Mouse (Mus musculus) liver, adult 2 months (tissue): ENCODE results near the gene Scamp2.

Source experiments
- CTCF ChIP-seq: fragments of 200-500 bp; IDR thresholded peaks from 2 replicates; pipeline ENCODE4 v1.5.1; 2011; ENCODE audit warnings: low read depth, low read length, control low read depth
- POLR2A ChIP-seq: fragments of 200-500 bp; IDR thresholded peaks from 2 replicates; pipeline ENCODE4 v1.6.1; 2011; ENCODE audit warnings: low read length, control low read depth; ENCODE audit not compliant: insufficient read depth; ENCODE audit errors: extremely low read depth

- TF ChIP-seq CTCF = no peak
- TF ChIP-seq POLR2A = no peak
These were observed 63.6 kb downstream of the Scamp2 start for GRCm38 (mm10) chr9:57624295-57624694.
